Mouse (Mus musculus) olfactory bulb, adult 2 months (tissue): ENCODE results near the gene Ptpn13.

ENCODE experiments used
- CTCF ChIP-seq: fragments of 200-500 bp; IDR thresholded peaks from 2 replicates; pipeline ENCODE4 v1.5.1; 2012; ENCODE audit warnings: low read depth, mild to moderate bottlenecking, low read length, moderate library complexity; ENCODE audit not compliant: insufficient read depth
- POLR2A ChIP-seq: fragments of 200-500 bp; IDR thresholded peaks from 2 replicates; pipeline ENCODE4 v1.6.1; 2012; ENCODE audit warnings: mild to moderate bottlenecking, low read depth, low read length, moderate library complexity; ENCODE audit not compliant: insufficient read depth

- TF ChIP-seq POLR2A (no peak), CTCF (no peak)
These were observed 102.4 kb downstream of the Ptpn13 start for GRCm38 (mm10) chr5:103527437-103527718.
